Mouse (Mus musculus): ENCODE measurements around the gene 1700008P02Rik. TPM values are rescaled to one million over a fixed set of nuclear protein-coding genes. Genes with fewer than 3 reads are reported as not detected.

The 1700008P02Rik gene
- not detected for total RNA-seq (2023)

GRCm38 (mm10) chr3:6620343-6620742, at the start of gene 1700008P02Rik:
TSS of gene 1700008P02Rik (minus strand) at chr3:6620443.

